Mouse (Mus musculus): ENCODE data around the gene Rpl7a.

The Rpl7a gene

GRCm38 (mm10) chr2:26914148-26914941, 3.8 kb downstream of the Rpl7a start:
- DNase-seq (ENCODE audit: low read depth, low spot score), result no peak

- DNase-seq (ENCODE audit: low read depth, low spot score), result peak; percentile 91
Observed at GRCm38 (mm10) chr2:26915927-26916728, 5.6 kb downstream of the Rpl7a start, which contains the start of the genes Surf2 and Surf1. TSS of gene Surf2 (plus strand) at chr2:26916367. TSS of gene Surf1 (minus strand) at chr2:26916530.

- no peak for DNase-seq (ENCODE audit: low read depth, low spot score)
Observed at GRCm38 (mm10) chr2:26916738-26917137, 6.2 kb downstream of the Rpl7a start.

- no peak for DNase-seq (ENCODE audit: low read depth, low spot score)
Observed at GRCm38 (mm10) chr2:26919684-26920083, 9.1 kb downstream of the Rpl7a start.

- no peak for DNase-seq (ENCODE audit: low read depth, low spot score)
Observed at GRCm38 (mm10) chr2:26920190-26920855, 9.8 kb downstream of the Rpl7a start.

- no peak for DNase-seq (ENCODE audit: low read depth, low spot score)
Observed at GRCm38 (mm10) chr2:26921784-26922183, 11.2 kb downstream of the Rpl7a start.

- DNase-seq (ENCODE audit: low read depth, low spot score), result no peak
Observed at GRCm38 (mm10) chr2:26927745-26928476, 17.3 kb downstream of the Rpl7a start.

GRCm38 (mm10) chr2:26930390-26930789, 19.8 kb downstream of the Rpl7a start:
- DNase-seq (ENCODE audit: low read depth, low spot score), result peak; percentile 80

- peak; percentile 34 for DNase-seq (ENCODE audit: low read depth, low spot score)
Observed at GRCm38 (mm10) chr2:26932473-26933303, 22.1 kb downstream of the Rpl7a start.

GRCm38 (mm10) chr2:26933304-26934055, 22.9 kb downstream of the Rpl7a start, which contains the start of the genes Surf4 and Stkld1:
TSS of gene Surf4 (minus strand) at chr2:26933928.
TSS of gene Stkld1 (plus strand) at chr2:26934047.
- peak; percentile 84 for DNase-seq (ENCODE audit: low read depth, low spot score)

GRCm38 (mm10) chr2:26935286-26935685, 24.7 kb downstream of the Rpl7a start:
- peak; percentile 42 for DNase-seq (ENCODE audit: low read depth, low spot score)

- DNase-seq (ENCODE audit: low read depth, low spot score), result no peak
Observed at GRCm38 (mm10) chr2:26936425-26936824, 25.9 kb downstream of the Rpl7a start.

- DNase-seq (ENCODE audit: low read depth, low spot score), result no peak
Observed at GRCm38 (mm10) chr2:26941539-26941938, 31.0 kb downstream of the Rpl7a start.

GRCm38 (mm10) chr2:26943253-26943652, 32.7 kb downstream of the Rpl7a start:
- DNase-seq (ENCODE audit: low read depth, low spot score), result no peak

GRCm38 (mm10) chr2:26950411-26950810, 39.8 kb downstream of the Rpl7a start:
- no peak for DNase-seq (ENCODE audit: low read depth, low spot score)

GRCm38 (mm10) chr2:26951346-26951905, 40.9 kb downstream of the Rpl7a start:
- DNase-seq (ENCODE audit: low read depth, low spot score), result no peak

- DNase-seq (ENCODE audit: low read depth, low spot score), result no peak
Observed at GRCm38 (mm10) chr2:26952193-26952592, 41.6 kb downstream of the Rpl7a start.

- no peak for DNase-seq (ENCODE audit: low read depth, low spot score)
Observed at GRCm38 (mm10) chr2:26952866-26953265, 42.3 kb downstream of the Rpl7a start.

GRCm38 (mm10) chr2:26954735-26955395, 44.3 kb downstream of the Rpl7a start:
- no peak for DNase-seq (ENCODE audit: low read depth, low spot score)
